7 mouse cellular contexts compared by ENCODE assay signal in the genomic region with DNA sequence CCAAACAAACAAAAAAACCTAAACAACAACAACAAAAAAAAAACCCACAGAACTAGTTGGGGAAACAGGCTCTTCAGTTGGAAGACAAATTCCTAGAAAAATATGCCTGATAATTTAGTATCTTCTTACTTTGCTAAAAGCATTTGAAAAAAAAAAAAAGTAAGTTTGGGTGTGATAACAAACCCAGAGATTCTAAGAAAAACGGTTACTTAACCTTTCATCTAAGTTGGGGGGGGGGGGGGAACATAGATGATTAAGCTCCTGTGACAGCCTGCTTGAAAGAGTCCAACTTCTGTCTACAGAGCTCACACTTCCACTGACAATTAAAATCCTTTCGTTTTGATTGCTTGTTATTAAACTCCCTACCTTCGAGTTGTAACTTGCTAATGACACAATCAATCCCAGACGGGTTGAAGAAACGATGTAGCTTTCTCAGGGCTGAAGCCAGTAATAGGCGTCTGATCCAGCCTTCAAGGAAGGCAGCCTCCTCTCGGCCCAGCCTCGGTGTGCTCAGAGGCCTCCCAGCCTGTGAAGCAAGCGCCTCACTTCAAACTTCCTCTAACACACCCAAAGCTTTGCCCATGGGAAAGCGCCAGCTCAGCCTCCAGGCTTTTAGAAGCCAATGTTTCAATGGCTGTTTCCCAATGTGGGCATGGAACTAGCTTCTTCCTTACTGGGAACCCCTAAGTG. TPM values are rescaled to one million over a fixed set of nuclear protein-coding genes. Genes with fewer than 3 reads are reported as not detected.
DNase-seq lines count a peak whose midpoint lies in the region; ATAC-seq lines count a peak whose summit lies in the region.

No protein-coding gene starts in this region.

- H3K4me1 ChIP-seq in forebrain, embryonic 16.5 days (replicated peaks; ENCODE audit: control insufficient read depth, insufficient read depth, low read length): peaks cover 30% of the 10 kb centered on the region
- H3K4me1 ChIP-seq in liver, embryonic 15.5 days (replicated peaks): peaks cover 98% of the 10 kb centered on the region

- H3K9ac ChIP-seq in forebrain, embryonic 16.5 days (replicated peaks; ENCODE audit: low read depth, low read length): no peak overlapping the region
- peak overlapping the region; percentile 33 for H3K9ac ChIP-seq in liver, embryonic 15.5 days

- 7% methylated on average over 10 of the region's 10 CpGs for WGBS in forebrain, embryonic 16.5 days
- whole genome bisulfite sequencing in liver, embryonic 15.5 days (ENCODE audit: insufficient replicate concordance): 15% methylated on average over 10 of the region's 10 CpGs

- DNase-seq in right cerebral cortex, postnatal 14 days: peak; percentile 22
- no peak for DNase-seq in right cerebral cortex, postnatal 4 days
- DNase-seq in spleen, adult 12 weeks (ENCODE audit: low spot score): no peak
- no peak for DNase-seq in gastrocnemius, adult 8-10 months (ENCODE audit: low spot score in 2 of 2)
- DNase-seq in testis, postnatal 14 days (ENCODE audit: low spot score): no peak

- H3K36me3 ChIP-seq in forebrain, embryonic 16.5 days (ENCODE audit: control insufficient read depth, insufficient read depth): peaks cover 12% of the 10 kb centered on the region
- peaks cover 50% of the 10 kb centered on the region for H3K36me3 ChIP-seq in liver, embryonic 15.5 days (replicated peaks)

- H3K27ac ChIP-seq in forebrain, embryonic 16.5 days (ENCODE audit: low read length): peak overlapping the region; percentile 60
- peak overlapping the region; percentile 68 for H3K27ac ChIP-seq in liver, embryonic 15.5 days (replicated peaks)

- H3K4me2 ChIP-seq in forebrain, embryonic 16.5 days (ENCODE audit: low read length): no peak overlapping the region
- H3K4me2 ChIP-seq in liver, embryonic 15.5 days: peak overlapping the region; percentile 56

- no peaks in the 10 kb centered on the region for H3K9me3 ChIP-seq in forebrain, embryonic 16.5 days (ENCODE audit: control insufficient read depth, low read length)
- no peaks in the 10 kb centered on the region for H3K9me3 ChIP-seq in liver, embryonic 15.5 days (replicated peaks)

- no peaks in the 10 kb centered on the region for H3K27me3 ChIP-seq in forebrain, embryonic 16.5 days (replicated peaks; ENCODE audit: control insufficient read depth, insufficient read depth, low read length)
- H3K27me3 ChIP-seq in liver, embryonic 15.5 days: no peaks in the 10 kb centered on the region

- H3K4me3 ChIP-seq in forebrain, embryonic 16.5 days (replicated peaks; ENCODE audit: low read length): no peak overlapping the region
- no peak overlapping the region; the same call in 1 of the 2 replicates for H3K4me3 ChIP-seq in liver, embryonic 15.5 days (replicated peaks)

- ATAC-seq in forebrain, embryonic 16.5 days: peak; percentile 51
- peak; percentile 51; the same call in 1 of the 2 replicates for ATAC-seq in liver, embryonic 15.5 days (ENCODE audit: insufficient read depth)

RNA-seq across cellular contexts. Expression of gene Irs2, which starts 17.7 kb away (rescaled TPM):
- 5.4 and 6.0 TPM in 2 replicates for polyA plus RNA-seq in forebrain, embryonic 16.5 days (2015; fragmentation: Nextera tagmentation; extraction: Ambion mirVana)
- 4.0 and 5.2 TPM in 2 replicates for polyA plus RNA-seq in liver, embryonic 15.5 days (2015; fragmentation: Nextera tagmentation; extraction: Ambion mirVana)
- 10 to 100 TPM; 12.4 to 21.6 (median 15.2) TPM for total RNA-seq in gastrocnemius, adult 8-10 months (2022)
